Mouse (Mus musculus): ENCODE data around the gene Ubl7. TPM values are rescaled to one million over a fixed set of nuclear protein-coding genes. Genes with fewer than 3 reads are reported as not detected.
A peak's percentile ranks its signal among the peaks of the same experiment; 100 is the strongest.

Ubl7 gene
- total and polyA plus RNA-seq, 2 experiments from 2014 or later = 81.7 to 155 TPM

DNA sequence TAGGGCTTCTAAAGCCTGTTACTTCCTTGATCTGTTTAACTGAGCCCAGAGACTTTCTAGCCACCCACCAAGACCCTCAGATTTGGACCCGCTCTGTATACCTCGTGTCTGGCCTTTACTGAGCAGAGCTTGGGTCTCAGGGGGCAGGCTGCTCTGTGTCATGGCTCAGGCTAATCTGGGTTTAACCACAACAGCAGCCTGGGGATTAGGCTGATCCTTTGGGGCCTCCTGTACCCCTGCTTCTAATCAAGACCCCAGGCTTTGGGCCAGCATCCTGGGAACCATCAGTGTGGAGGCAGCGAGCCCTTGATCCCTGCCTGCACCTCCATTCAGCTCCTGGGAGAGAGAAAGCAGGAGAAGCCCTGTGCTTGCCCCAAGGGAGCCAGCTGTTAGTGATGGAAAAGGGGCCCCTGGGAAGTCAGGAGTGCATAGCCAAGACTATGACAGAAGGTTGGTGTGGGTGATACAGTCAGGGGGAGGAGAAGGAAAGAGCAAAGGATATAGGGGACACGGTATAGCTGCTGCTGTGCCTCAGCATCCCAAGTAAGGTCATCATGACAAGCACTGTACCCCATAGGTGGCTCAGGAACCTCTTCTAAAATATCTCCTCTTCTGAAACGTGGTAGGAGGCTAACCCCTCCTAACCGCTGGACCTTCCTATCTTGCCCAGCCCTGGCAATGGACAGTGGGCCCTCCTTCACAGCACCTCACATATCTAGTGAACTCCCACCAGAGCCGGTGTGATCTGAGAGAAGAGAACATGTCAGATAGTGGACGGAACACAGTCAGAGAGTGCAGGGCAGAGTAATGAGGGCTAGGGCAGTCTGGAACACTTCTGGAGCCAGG is 35.2 kb downstream of the Ubl7 start:
- 72% methylated on average over 8 of the region's 8 CpGs for WGBS
- peaks cover 38% of the 10 kb centered on the region for H3K4me1 ChIP-seq (ENCODE audit: insufficient read depth)
- no peak overlapping the region for H3K4me3 ChIP-seq (ENCODE audit: low read depth, low read length)
- H3K27ac ChIP-seq (ENCODE audit: low read depth, low read length) = no peak overlapping the region
- H3K4me2 ChIP-seq (ENCODE audit: low read depth) = no peak overlapping the region
- H3K36me3 ChIP-seq (ENCODE audit: insufficient read depth) = no peaks in the 10 kb centered on the region; the same call in 1 of the 2 replicates
- no peaks in the 10 kb centered on the region for H3K9me3 ChIP-seq (ENCODE audit: low read length)
- TF ChIP-seq CTCF (IDR thresholded peaks at IDR 0.05; ENCODE audit: low read depth) = no peak
- H3K9ac ChIP-seq = no peak overlapping the region
- DNase-seq (no peak), ATAC-seq (no peak)
- H3K27me3 ChIP-seq (ENCODE audit: insufficient read depth, low read length) = no peaks in the 10 kb centered on the region

DNA sequence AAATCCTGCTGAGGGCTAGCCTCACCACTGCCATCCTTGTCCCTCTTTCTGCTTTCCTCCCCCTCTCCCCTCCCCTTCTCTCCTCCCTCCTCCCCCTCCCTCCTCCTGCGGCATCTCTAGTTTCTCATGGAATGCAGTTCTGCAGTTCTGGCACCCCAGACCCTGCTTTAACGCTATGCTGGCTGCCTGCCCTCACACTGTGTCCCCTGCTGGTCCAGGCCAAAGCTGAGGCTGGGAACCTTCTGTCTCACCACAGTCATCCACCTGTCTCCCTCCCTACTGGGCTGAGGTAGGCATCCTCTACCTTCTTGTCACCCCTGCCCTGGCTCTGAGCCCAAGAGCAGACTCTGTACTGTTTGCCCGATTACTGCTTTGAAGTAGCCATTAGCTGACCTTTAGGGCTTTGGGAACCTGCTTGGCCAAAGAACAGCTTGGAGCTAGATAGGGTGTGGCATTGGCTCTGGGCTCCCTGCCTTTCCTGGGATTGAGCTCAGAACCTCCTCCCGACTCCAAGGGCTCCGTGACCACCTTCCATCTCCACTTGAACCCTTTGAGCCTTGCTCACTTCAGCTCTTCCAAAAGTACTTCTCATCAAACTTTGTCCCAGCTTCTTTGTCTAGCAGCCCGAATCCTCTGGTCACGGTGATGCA is 36.7 kb downstream of the Ubl7 start:
- H3K4me1 ChIP-seq (ENCODE audit: insufficient read depth) = peaks cover 31% of the 10 kb centered on the region
- H3K9me3 ChIP-seq (ENCODE audit: low read length) = no peaks in the 10 kb centered on the region

GRCm38 (mm10) chr9:57948333-57948931 is 37.7 kb downstream of the Ubl7 start:
- Histone ChIP-seq H3K4me1 (ENCODE audit: insufficient read depth) (peaks cover 26% of the 10 kb centered on the region), H3K9ac (no peak overlapping the region), H3K27me3 (ENCODE audit: insufficient read depth, low read length) (no peaks in the 10 kb centered on the region), H3K4me3 (ENCODE audit: low read depth, low read length) (no peak overlapping the region), H3K4me2 (ENCODE audit: low read depth) (0 out of 2 replicates have a peak overlapping the region, but pooled peaks have one; percentile 17), H3K27ac (ENCODE audit: low read depth, low read length) (no peak overlapping the region), H3K36me3 (ENCODE audit: insufficient read depth) (no peaks in the 10 kb centered on the region; the same call in 1 of the 2 replicates), H3K9me3 (ENCODE audit: low read length) (no peaks in the 10 kb centered on the region)
- WGBS = 87% methylated on average over 7 of the region's 7 CpGs
- DNase-seq (no peak), ATAC-seq (no peak)
- no peak for TF ChIP-seq CTCF (IDR thresholded peaks at IDR 0.05; ENCODE audit: low read depth)

More for the DNA sequence above, 36.7 kb downstream of the Ubl7 start:
- WGBS = 67% methylated on average over 7 of the region's 7 CpGs
- no peak overlapping the region for H3K27ac ChIP-seq (ENCODE audit: low read depth, low read length)
- H3K9ac ChIP-seq = no peak overlapping the region
- H3K4me2 ChIP-seq (ENCODE audit: low read depth) = no peak overlapping the region
- no peak for DNase-seq
- ATAC-seq = no peak
- no peaks in the 10 kb centered on the region for H3K27me3 ChIP-seq (ENCODE audit: insufficient read depth, low read length)
- TF ChIP-seq CTCF (IDR thresholded peaks at IDR 0.05; ENCODE audit: low read depth) = no peak
- H3K36me3 ChIP-seq (ENCODE audit: insufficient read depth) = no peaks in the 10 kb centered on the region; the same call in 1 of the 2 replicates
- no peak overlapping the region for H3K4me3 ChIP-seq (ENCODE audit: low read depth, low read length)

- WGBS = 55% methylated on average over 8 of the region's 8 CpGs
- peaks cover under 1% of the 10 kb centered on the region; the same call in 1 of the 2 replicates for H3K36me3 ChIP-seq (ENCODE audit: insufficient read depth)
These were observed 38.4 kb downstream of the Ubl7 start for GRCm38 (mm10) chr9:57949102-57949704.

GRCm38 (mm10) chr9:57949879-57950278 is 39.1 kb downstream of the Ubl7 start:
- H3K27me3 ChIP-seq (ENCODE audit: insufficient read depth, low read length) = no peaks in the 10 kb centered on the region
- DNase-seq (no peak), ATAC-seq (no peak)
- H3K4me2 ChIP-seq (ENCODE audit: low read depth) = peak overlapping the region; percentile 17
- no peak overlapping the region for H3K27ac ChIP-seq (ENCODE audit: low read depth, low read length)
- WGBS = 19% methylated on average over 8 of the region's 8 CpGs
- peaks cover 22% of the 10 kb centered on the region for H3K4me1 ChIP-seq (ENCODE audit: insufficient read depth)
- H3K36me3 ChIP-seq (ENCODE audit: insufficient read depth) = peaks cover 7% of the 10 kb centered on the region
- TF ChIP-seq CTCF (IDR thresholded peaks at IDR 0.05; ENCODE audit: low read depth) = no peak
- H3K9me3 ChIP-seq (ENCODE audit: low read length) = no peaks in the 10 kb centered on the region
- no peak overlapping the region for H3K4me3 ChIP-seq (ENCODE audit: low read depth, low read length)
- H3K9ac ChIP-seq = peak overlapping the region; percentile 25; the same call in 1 of the 2 replicates

More at GRCm38 (mm10) chr9:57949102-57949704, 38.4 kb downstream of the Ubl7 start:
- no peak overlapping the region for H3K27ac ChIP-seq (ENCODE audit: low read depth, low read length)
- TF ChIP-seq CTCF (IDR thresholded peaks at IDR 0.05; ENCODE audit: low read depth) = no peak
- no peak overlapping the region for H3K4me3 ChIP-seq (ENCODE audit: low read depth, low read length)
- ATAC-seq = no peak
- H3K9ac ChIP-seq = no peak overlapping the region
- no peaks in the 10 kb centered on the region for H3K27me3 ChIP-seq (ENCODE audit: insufficient read depth, low read length)
- no peaks in the 10 kb centered on the region for H3K9me3 ChIP-seq (ENCODE audit: low read length)
- H3K4me2 ChIP-seq (ENCODE audit: low read depth) = peak overlapping the region; percentile 17; the same call in 1 of the 2 replicates
- no peak for DNase-seq
- H3K4me1 ChIP-seq (ENCODE audit: insufficient read depth) = peaks cover 25% of the 10 kb centered on the region

- peak overlapping the region; percentile 25; the same call in 1 of the 2 replicates for H3K9ac ChIP-seq
- peaks cover 22% of the 10 kb centered on the region for H3K4me1 ChIP-seq (ENCODE audit: insufficient read depth)
- no peak overlapping the region for H3K4me3 ChIP-seq (ENCODE audit: low read depth, low read length)
- peak overlapping the region; percentile 17; the same call in 1 of the 2 replicates for H3K4me2 ChIP-seq (ENCODE audit: low read depth)
- no peak for DNase-seq
- no peak for TF ChIP-seq CTCF (IDR thresholded peaks at IDR 0.05; ENCODE audit: low read depth)
- ATAC-seq = peak; percentile 58
- 19% methylated on average over 9 of the region's 9 CpGs for WGBS
- H3K27me3 ChIP-seq (ENCODE audit: insufficient read depth, low read length) = no peaks in the 10 kb centered on the region
- no peaks in the 10 kb centered on the region for H3K9me3 ChIP-seq (ENCODE audit: low read length)
- H3K36me3 ChIP-seq (ENCODE audit: insufficient read depth) = peaks cover 13% of the 10 kb centered on the region
- no peak overlapping the region for H3K27ac ChIP-seq (ENCODE audit: low read depth, low read length)
These were observed 39.7 kb downstream of the Ubl7 start for GRCm38 (mm10) chr9:57950519-57950918.
